Mouse (Mus musculus) heart, adult 2 months (tissue): ENCODE measurements at regions not wholly inside any gene's neighbourhood (a gene's known extent, or its start where the extent isn't known, plus 50 kb on each side); places are given as distances from the start of the nearest gene placed in this dataset.

Experiments used
- DNase-seq, 2 experiments: peaks; one replicate each; pipeline ENCODE4 v3.0.0; 2021
- H3K27ac ChIP-seq: fragments of 200-600 bp; 2 replicates; pipeline ENCODE4 v1.8.1; 2022
- H3K27me3 ChIP-seq: fragments of 200-500 bp; 2 replicates; pipeline ENCODE4 v1.6.1; 2012; ENCODE audit warnings: mild to moderate bottlenecking, low read length, inconsistent platforms, mixed read lengths; ENCODE audit not compliant: control insufficient read depth, insufficient read depth
- H3K36me3 ChIP-seq: fragments of 200-500 bp; 2 replicates; pipeline ENCODE4 v1.6.1; 2012; ENCODE audit warnings: low read length, inconsistent platforms; ENCODE audit not compliant: control insufficient read depth, insufficient read depth
- H3K4me1 ChIP-seq: fragments of 200-500 bp; 2 replicates; pipeline ENCODE4 v1.6.1; 2011; ENCODE audit warnings: low read length; ENCODE audit not compliant: control insufficient read depth, insufficient read depth
- H3K4me3 ChIP-seq: fragments of 200-600 bp; 2 replicates; pipeline ENCODE4 v1.8.1; 2022
- H3K79me2 ChIP-seq: fragments of 200-500 bp; replicated peaks from 2 replicates; pipeline ENCODE4 v1.6.1; 2012; ENCODE audit warnings: mild to moderate bottlenecking, inconsistent platforms, low read length, moderate library complexity, mixed read lengths; ENCODE audit not compliant: control insufficient read depth, insufficient read depth
- H3K9ac ChIP-seq: fragments of 200-500 bp; 2 replicates; pipeline ENCODE4 v1.6.1; 2012; ENCODE audit warnings: low read depth, mild to moderate bottlenecking, control low read depth, inconsistent platforms, low read length, mixed read lengths
- CTCF ChIP-seq: fragments of 200-600 bp; IDR thresholded peaks from 2 replicates; pipeline ENCODE4 v1.8.1; 2022; ENCODE audit warnings: antibody characterized with exemption, mild to moderate bottlenecking, moderate library complexity
- EP300 ChIP-seq: fragments of 200-500 bp; IDR thresholded peaks from 2 replicates; pipeline ENCODE4 v1.6.1; 2011; ENCODE audit warnings: low read depth, low read length, control low read depth; ENCODE audit not compliant: insufficient read depth
- POLR2A ChIP-seq: fragments of 200-500 bp; IDR thresholded peaks from 2 replicates; pipeline ENCODE4 v1.6.1; 2011; ENCODE audit warnings: mild to moderate bottlenecking, low read depth, low read length, control low read depth; ENCODE audit not compliant: insufficient read depth
- WGBS: fragments of 180-500 bp; shearing (Covaris S2); methylation state at CpG from one replicate; pipeline ENCODE4 v1.1.7; 2018; 5-methylcytosine and 5-hydroxymethylcytosine counted together
- intact Hi-C: fragments of 180-260 bp; cut with DNase I; formaldehyde crosslinking; loops from one replicate; pipeline ENCODE4 v1.15.1; 2025

- no peak for DNase-seq
- intact Hi-C loops: no loop called here
- H3K4me3 ChIP-seq: no peak overlapping the region
- H3K79me2 ChIP-seq: no peaks in the 10 kb centered on the region
- H3K27ac ChIP-seq: no peak overlapping the region
- H3K27me3 ChIP-seq: no peaks in the 10 kb centered on the region
- TF ChIP-seq EP300 (no peak), POLR2A (no peak), CTCF (no peak)
- 89% methylated on average over 4 of the region's 4 CpGs for WGBS
- no peaks in the 10 kb centered on the region for H3K36me3 ChIP-seq
- H3K4me1 ChIP-seq: no peaks in the 10 kb centered on the region
- H3K9ac ChIP-seq: no peak overlapping the region
These were observed 69.9 kb upstream of the Qrfpr start for GRCm38 (mm10) chr3:36291971-36292370.

- Histone ChIP-seq H3K9ac (no peak overlapping the region), H3K27ac (no peak overlapping the region), H3K36me3 (no peaks in the 10 kb centered on the region), H3K4me3 (no peak overlapping the region), H3K27me3 (no peaks in the 10 kb centered on the region; the same call in 1 of the 2 replicates), H3K79me2 (no peaks in the 10 kb centered on the region), H3K4me1 (no peaks in the 10 kb centered on the region)
- no peak for DNase-seq
- TF ChIP-seq POLR2A (no peak), CTCF (no peak), EP300 (no peak)
- intact Hi-C loops: no loop called here
- WGBS: 44% methylated on average over 5 of the region's 5 CpGs
These were observed 62.0 kb upstream of the Qrfpr start for GRCm38 (mm10) chr3:36284066-36284465.

GRCm38 (mm10) chr3:36275502-36275901 lies 53.4 kb upstream of the Qrfpr start:
- no peak for DNase-seq
- Histone ChIP-seq H3K36me3 (no peaks in the 10 kb centered on the region), H3K27ac (no peak overlapping the region), H3K79me2 (no peaks in the 10 kb centered on the region), H3K4me3 (no peak overlapping the region), H3K4me1 (no peaks in the 10 kb centered on the region), H3K9ac (no peak overlapping the region), H3K27me3 (no peaks in the 10 kb centered on the region)
- 71% methylated on average over 1 of the region's 1 CpGs for WGBS
- intact Hi-C loops: no loop called here
- TF ChIP-seq POLR2A (no peak), EP300 (no peak), CTCF (no peak)
